Mouse (Mus musculus): ENCODE measurements around the gene Acot5. TPM values are rescaled to one million over a fixed set of nuclear protein-coding genes. Genes with fewer than 3 reads are reported as not detected.
A peak's percentile ranks its signal among the peaks of the same experiment; 100 is the strongest.

The Acot5 gene
- polyA plus RNA-seq, 1 experiment from 2014 or later = 0.54 TPM

GRCm38 (mm10) chr12:84053173-84053572 is 16.0 kb upstream of the Acot5 start:
- DNase-seq = peak; percentile 24
- WGBS (ENCODE audit: insufficient replicate concordance) = 15% methylated on average over 16 of the region's 16 CpGs
- peak overlapping the region; percentile 60; the same call in 1 of the 2 replicates for H3K9ac ChIP-seq (replicated peaks)
- peak overlapping the region; percentile 65 for H3K4me2 ChIP-seq (ENCODE audit: low read depth, low read length)
- H3K4me3 ChIP-seq (ENCODE audit: low read depth, low read length) = peak overlapping the region; percentile 45
- H3K9me3 ChIP-seq (ENCODE audit: low read length) = no peaks in the 10 kb centered on the region
- no peaks in the 10 kb centered on the region for H3K36me3 ChIP-seq (replicated peaks; ENCODE audit: insufficient read depth, low read length)
- H3K27me3 ChIP-seq (ENCODE audit: insufficient read depth, low read length) = peaks cover 15% of the 10 kb centered on the region; the same call in 1 of the 2 replicates
- H3K4me1 ChIP-seq (ENCODE audit: insufficient read depth) = 0 out of 2 replicates have a peak, but pooled peaks cover 4% of the 10 kb centered on the region
- TF ChIP-seq CTCF (IDR thresholded peaks at IDR 0.05; ENCODE audit: low read depth) (no peak), EP300 (IDR thresholded peaks at IDR 0.05; ENCODE audit: low read depth) (0 out of 2 replicates have a peak, but pooled peaks have one; percentile 5)
- peak overlapping the region; percentile 55 for H3K27ac ChIP-seq (ENCODE audit: low read depth)
- ATAC-seq = peak; percentile 62

GRCm38 (mm10) chr12:84053679-84054391 is 15.3 kb upstream of the Acot5 start:
- DNase-seq (peak; percentile 50), ATAC-seq (peak; percentile 35)
- H3K9me3 ChIP-seq (ENCODE audit: low read length) = no peaks in the 10 kb centered on the region
- 0 out of 2 replicates have a peak, but pooled peaks cover 4% of the 10 kb centered on the region for H3K4me1 ChIP-seq (ENCODE audit: insufficient read depth)
- H3K36me3 ChIP-seq (replicated peaks; ENCODE audit: insufficient read depth, low read length) = no peaks in the 10 kb centered on the region
- H3K27me3 ChIP-seq (ENCODE audit: insufficient read depth, low read length) = peaks cover 15% of the 10 kb centered on the region; the same call in 1 of the 2 replicates
- TF ChIP-seq EP300 (IDR thresholded peaks at IDR 0.05; ENCODE audit: low read depth) (no peak), CTCF (IDR thresholded peaks at IDR 0.05; ENCODE audit: low read depth) (peak; percentile 34; the same call in 1 of the 2 replicates)
- H3K9ac ChIP-seq (replicated peaks) = peak overlapping the region; percentile 60
- peak overlapping the region; percentile 45 for H3K4me3 ChIP-seq (ENCODE audit: low read depth, low read length)
- H3K27ac ChIP-seq (ENCODE audit: low read depth) = peak overlapping the region; percentile 55; the same call in 1 of the 2 replicates
- H3K4me2 ChIP-seq (ENCODE audit: low read depth, low read length) = peak overlapping the region; percentile 65
- WGBS (ENCODE audit: insufficient replicate concordance) = 5% methylated on average over 28 of the region's 46 CpGs

- no peak overlapping the region for H3K9ac ChIP-seq (replicated peaks)
- H3K36me3 ChIP-seq (replicated peaks; ENCODE audit: insufficient read depth, low read length) = no peaks in the 10 kb centered on the region
- no peak overlapping the region for H3K27ac ChIP-seq (ENCODE audit: low read depth)
- TF ChIP-seq CTCF (IDR thresholded peaks at IDR 0.05; ENCODE audit: low read depth) (peak; percentile 73), EP300 (IDR thresholded peaks at IDR 0.05; ENCODE audit: low read depth) (no peak)
- DNase-seq (peak; percentile 15), ATAC-seq (no peak)
- no peaks in the 10 kb centered on the region for H3K9me3 ChIP-seq (ENCODE audit: low read length)
- H3K4me1 ChIP-seq (ENCODE audit: insufficient read depth) = no peaks in the 10 kb centered on the region
- no peak overlapping the region for H3K4me2 ChIP-seq (ENCODE audit: low read depth, low read length)
- 15% methylated on average over 2 of the region's 2 CpGs for WGBS (ENCODE audit: insufficient replicate concordance)
- 0 out of 2 replicates have a peak, but pooled peaks cover 2% of the 10 kb centered on the region for H3K27me3 ChIP-seq (ENCODE audit: insufficient read depth, low read length)
- no peak overlapping the region for H3K4me3 ChIP-seq (ENCODE audit: low read depth, low read length)
Measured at GRCm38 (mm10) chr12:84060946-84061345, 8.2 kb upstream of the Acot5 start.

GRCm38 (mm10) chr12:84062336-84062735 is 6.8 kb upstream of the Acot5 start:
- no peak for ATAC-seq
- Histone ChIP-seq H3K9me3 (ENCODE audit: low read length) (no peaks in the 10 kb centered on the region), H3K4me2 (ENCODE audit: low read depth, low read length) (no peak overlapping the region), H3K4me3 (ENCODE audit: low read depth, low read length) (no peak overlapping the region), H3K36me3 (replicated peaks; ENCODE audit: insufficient read depth, low read length) (no peaks in the 10 kb centered on the region), H3K27me3 (ENCODE audit: insufficient read depth, low read length) (0 out of 2 replicates have a peak, but pooled peaks cover 2% of the 10 kb centered on the region), H3K27ac (ENCODE audit: low read depth) (no peak overlapping the region), H3K4me1 (ENCODE audit: insufficient read depth) (no peaks in the 10 kb centered on the region), H3K9ac (replicated peaks) (no peak overlapping the region)
- WGBS (ENCODE audit: insufficient replicate concordance) = 92% methylated on average over 20 of the region's 20 CpGs
- TF ChIP-seq CTCF (IDR thresholded peaks at IDR 0.05; ENCODE audit: low read depth) (no peak), EP300 (IDR thresholded peaks at IDR 0.05; ENCODE audit: low read depth) (no peak)
- DNase-seq = no peak

GRCm38 (mm10) chr12:84063228-84063627 is 5.9 kb upstream of the Acot5 start:
- TF ChIP-seq CTCF (IDR thresholded peaks at IDR 0.05; ENCODE audit: low read depth) (peak; percentile 56), EP300 (IDR thresholded peaks at IDR 0.05; ENCODE audit: low read depth) (no peak)
- H3K4me2 ChIP-seq (ENCODE audit: low read depth, low read length) = no peak overlapping the region
- no peak overlapping the region for H3K27ac ChIP-seq (ENCODE audit: low read depth)
- H3K9ac ChIP-seq (replicated peaks) = no peak overlapping the region
- H3K4me3 ChIP-seq (ENCODE audit: low read depth, low read length) = no peak overlapping the region
- no peaks in the 10 kb centered on the region for H3K36me3 ChIP-seq (replicated peaks; ENCODE audit: insufficient read depth, low read length)
- H3K4me1 ChIP-seq (ENCODE audit: insufficient read depth) = no peaks in the 10 kb centered on the region
- H3K9me3 ChIP-seq (ENCODE audit: low read length) = no peaks in the 10 kb centered on the region
- ATAC-seq = no peak
- DNase-seq = no peak
- 0 out of 2 replicates have a peak, but pooled peaks cover 2% of the 10 kb centered on the region for H3K27me3 ChIP-seq (ENCODE audit: insufficient read depth, low read length)
- WGBS (ENCODE audit: insufficient replicate concordance) = 61% methylated on average over 5 of the region's 5 CpGs

- no peak overlapping the region for H3K27ac ChIP-seq (ENCODE audit: low read depth)
- no peaks in the 10 kb centered on the region for H3K4me1 ChIP-seq (ENCODE audit: insufficient read depth)
- WGBS (ENCODE audit: insufficient replicate concordance) = 60% methylated on average over 2 of the region's 2 CpGs
- no peak overlapping the region for H3K4me3 ChIP-seq (ENCODE audit: low read depth, low read length)
- no peak overlapping the region for H3K4me2 ChIP-seq (ENCODE audit: low read depth, low read length)
- TF ChIP-seq CTCF (IDR thresholded peaks at IDR 0.05; ENCODE audit: low read depth) (no peak), EP300 (IDR thresholded peaks at IDR 0.05; ENCODE audit: low read depth) (no peak)
- no peak for ATAC-seq
- no peaks in the 10 kb centered on the region for H3K9me3 ChIP-seq (ENCODE audit: low read length)
- H3K9ac ChIP-seq (replicated peaks) = no peak overlapping the region
- no peak for DNase-seq
- H3K27me3 ChIP-seq (ENCODE audit: insufficient read depth, low read length) = peaks cover 8% of the 10 kb centered on the region
- H3K36me3 ChIP-seq (replicated peaks; ENCODE audit: insufficient read depth, low read length) = no peaks in the 10 kb centered on the region
Measured at GRCm38 (mm10) chr12:84063833-84064232, 5.3 kb upstream of the Acot5 start.
